Mouse (Mus musculus) G1E (cell line): ENCODE measurements around the gene Rab11fip5. TPM values are rescaled to one million over a fixed set of nuclear protein-coding genes. Genes with fewer than 3 reads are reported as not detected.

Source experiments
- ATAC-seq: 2 replicates; pipeline ENCODE4 v1.8.0; 2016; ENCODE audit warnings: mild to moderate bottlenecking; ENCODE audit not compliant: insufficient number of reproducible peaks, poor library complexity, low FRiP score, severe bottlenecking; ENCODE audit errors: extremely low read depth
- DNase-seq: peaks from one replicate; pipeline ENCODE4 v3.0.0; 2012; ENCODE audit warnings: low spot score
- H3K27me3 ChIP-seq: 2 replicates; pipeline ENCODE4 v1.6.1; 2012; ENCODE audit warnings: mild to moderate bottlenecking, low read length, inconsistent platforms; ENCODE audit not compliant: insufficient read depth
- H3K36me3 ChIP-seq: replicated peaks from 2 replicates; pipeline ENCODE3; 2012; ENCODE audit warnings: mild to moderate bottlenecking, inconsistent platforms
- H3K4me1 ChIP-seq: 2 replicates; pipeline ENCODE4 v1.6.1; 2012; ENCODE audit warnings: low read depth, low read length, inconsistent platforms, mixed read lengths; ENCODE audit not compliant: insufficient read depth
- H3K4me3 ChIP-seq: 2 replicates; pipeline ENCODE4 v1.5.1; 2012; ENCODE audit warnings: low read depth, mild to moderate bottlenecking, inconsistent platforms, low read length, moderate library complexity, mixed read lengths
- H3K9me3 ChIP-seq: replicated peaks from 2 replicates; pipeline ENCODE4 v1.6.1; 2012; ENCODE audit warnings: inconsistent platforms
- CTCF ChIP-seq: IDR thresholded peaks from 2 replicates; pipeline ENCODE4 v1.5.1; 2012; ENCODE audit warnings: low read depth, low read length, inconsistent platforms, mixed read lengths
- GATA1 ChIP-seq: IDR thresholded peaks from 2 replicates; pipeline ENCODE4 v1.6.1; 2012; ENCODE audit warnings: borderline replicate concordance, low read length, inconsistent platforms, mixed read lengths
- GATA2 ChIP-seq: IDR thresholded peaks from 2 replicates; pipeline ENCODE4 v1.6.1; 2012; ENCODE audit warnings: low read depth, low read length, inconsistent platforms, borderline replicate concordance
- POLR2AphosphoS5 ChIP-seq: IDR thresholded peaks from 2 replicates; pipeline ENCODE4 v1.6.1; 2012; ENCODE audit warnings: low read depth, low read length, inconsistent platforms; ENCODE audit not compliant: insufficient replicate concordance
- TAL1 ChIP-seq: conservative IDR thresholded peaks from 2 replicates; pipeline ENCODE4 v1.6.1; 2012; ENCODE audit warnings: low read depth, low read length, inconsistent platforms, mixed read lengths
- polyA plus RNA-seq: library from polyadenylated mRNA; stranded (reverse); fragments of >175 nt; gene quantifications from 2 replicates; pipeline ENCODE4 v1.2.3, GENCODE M21; 2012
- total RNA-seq, 2 experiments: library from RNA; stranded (forward) in 1 of 2; stranded (reverse) in 1 of 2; fragments of 200-1000 nt in 1 of 2; fragments of >200 nt in 1 of 2; fragmentation: Nextera tagmentation in 1 of 2; gene quantifications; 2 replicates each; pipeline ENCODE4 v1.2.3; 2014 to 2017

The Rab11fip5 gene
- total RNA-seq (2014; fragmentation: Nextera tagmentation) = not detected in 2 replicates
- total RNA-seq (2017) = 0.27 TPM in 1 of 2 replicates, not detected in the other
- not detected in 2 replicates for polyA plus RNA-seq

DNA sequence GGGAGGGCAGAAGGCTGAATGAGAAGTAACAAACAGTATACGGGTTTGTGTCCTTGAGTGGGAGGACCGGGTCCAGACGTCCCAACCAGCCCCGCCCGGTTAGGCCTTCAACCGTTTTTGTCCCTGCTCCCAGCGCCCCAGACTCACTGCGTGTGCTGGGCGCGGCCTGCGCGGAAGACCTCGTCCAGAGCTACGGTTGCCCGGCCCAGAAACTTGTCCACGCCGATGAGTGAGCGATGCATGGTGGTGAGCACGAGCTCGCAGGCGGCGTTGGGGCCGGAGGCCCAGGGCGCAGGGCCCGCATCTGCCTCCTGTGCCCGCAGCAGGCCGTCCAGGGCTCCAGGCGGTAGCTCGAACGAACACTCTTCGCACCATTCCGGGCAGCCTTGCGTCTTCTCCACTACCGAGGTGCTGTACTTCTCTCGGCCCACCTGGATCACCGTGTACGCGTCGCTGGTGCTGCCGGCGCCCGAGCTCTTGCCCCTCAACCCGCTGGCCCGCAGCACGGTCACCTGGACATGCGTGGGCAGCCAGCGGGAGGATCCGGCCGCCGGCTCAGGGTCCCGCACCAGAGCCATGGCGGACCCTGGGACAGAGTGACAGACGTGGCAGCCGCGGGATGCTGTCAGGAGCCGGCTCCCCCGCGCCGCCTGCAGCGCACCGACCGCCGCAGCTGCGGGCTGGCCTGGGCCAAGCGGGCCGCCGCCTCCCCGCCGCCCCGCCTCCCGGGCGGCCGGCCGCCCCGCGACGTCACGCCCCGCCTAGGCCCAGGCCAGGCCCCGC lies at the start of gene Rab11fip5:
TSS of gene Rab11fip5 (minus strand) at position 684 of the 783 bp plus-strand sequence.
- ATAC-seq (no peak), DNase-seq (peak; percentile 71)

DNA sequence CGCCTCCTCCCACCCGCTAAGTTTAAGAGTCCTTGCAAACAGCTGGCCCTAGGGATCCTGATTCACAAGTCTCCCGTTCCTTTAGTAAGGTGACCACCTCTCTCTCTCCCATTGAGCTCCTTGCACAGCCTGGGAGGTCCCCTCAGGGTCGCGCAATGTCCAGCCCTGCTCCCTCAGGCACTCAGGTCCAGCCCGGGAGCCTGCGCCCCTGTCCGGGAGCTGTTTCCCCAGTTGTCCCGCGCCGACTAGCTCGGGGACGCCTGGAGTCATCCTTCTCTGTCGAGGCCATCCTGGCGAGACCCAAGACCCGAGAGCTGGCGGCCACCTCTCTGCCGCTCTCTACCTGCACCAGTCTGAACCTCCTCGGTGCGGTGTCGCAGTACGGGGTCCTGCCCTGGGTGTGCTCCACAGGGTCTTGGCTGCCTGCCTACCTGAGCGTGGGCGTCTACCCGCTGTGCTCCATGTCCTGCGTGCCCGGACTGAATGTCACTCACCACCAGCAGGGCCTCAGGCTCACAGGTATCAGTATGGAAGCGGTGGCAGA lies 49.5 kb upstream of the Rab11fip5 start, which contains the start of gene Noto:
TSS of gene Noto (plus strand) at position 51 of the 544 bp plus-strand sequence.
- Histone ChIP-seq H3K4me1 (no peaks in the 10 kb centered on the region), H3K4me3 (peak within 1 kb of the TSS; percentile 11; the same call in 1 of the 2 replicates), H3K36me3 (no peaks in the 10 kb centered on the region), H3K27me3 (peaks cover 61% of the 10 kb centered on the region), H3K9me3 (no peaks in the 10 kb centered on the region)
- TF ChIP-seq GATA2 (no peak), TAL1 (no peak), CTCF (no peak)
- DNase-seq (no peak), ATAC-seq (no peak)

More for the DNA sequence above, at the start of gene Rab11fip5:
- H3K4me3 ChIP-seq = peak within 1 kb of the TSS; percentile 65; the same call in 1 of the 2 replicates
- no peaks in the 10 kb centered on the region for H3K36me3 ChIP-seq
- H3K4me1 ChIP-seq = peaks cover 11% of the 10 kb centered on the region
- no peaks in the 10 kb centered on the region for H3K9me3 ChIP-seq
- H3K27me3 ChIP-seq = peaks cover 13% of the 10 kb centered on the region
- TF ChIP-seq POLR2AphosphoS5 (no peak), CTCF (no peak), TAL1 (no peak), GATA2 (no peak), GATA1 (no peak)

DNA sequence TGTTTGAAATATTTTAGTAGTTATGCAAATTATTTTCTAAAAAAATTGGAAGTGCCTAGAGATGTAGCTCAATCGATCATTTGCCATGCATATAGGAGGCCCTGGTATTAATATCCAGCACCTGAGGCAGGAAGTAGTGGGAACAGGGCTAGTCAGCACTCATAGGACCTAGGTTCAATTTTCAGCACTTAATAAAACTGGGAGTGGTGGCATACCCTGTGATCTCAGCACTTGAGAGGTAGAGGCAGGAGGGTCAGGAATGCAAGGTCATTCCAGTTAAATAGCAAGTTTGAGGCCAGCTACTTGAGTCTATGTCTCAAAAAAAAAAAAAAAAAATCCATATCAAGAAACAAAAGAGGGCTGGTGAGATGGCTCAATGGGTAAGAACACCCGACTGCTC lies 44.7 kb upstream of the Rab11fip5 start:
- no peak for DNase-seq
- TF ChIP-seq POLR2AphosphoS5 (no peak), GATA2 (no peak), CTCF (no peak), GATA1 (no peak), TAL1 (no peak)
- Histone ChIP-seq H3K27me3 (peaks cover 50% of the 10 kb centered on the region), H3K4me1 (no peaks in the 10 kb centered on the region), H3K4me3 (no peak overlapping the region), H3K9me3 (no peaks in the 10 kb centered on the region), H3K36me3 (no peaks in the 10 kb centered on the region)
- no peak for ATAC-seq

GRCm38 (mm10) chr6:85415829-85416228 lies 41.4 kb upstream of the Rab11fip5 start:
- peaks cover 32% of the 10 kb centered on the region for H3K27me3 ChIP-seq
- ATAC-seq (no peak), DNase-seq (no peak)
- H3K9me3 ChIP-seq = no peaks in the 10 kb centered on the region
- H3K4me1 ChIP-seq = no peaks in the 10 kb centered on the region
- no peak overlapping the region for H3K4me3 ChIP-seq
- TF ChIP-seq GATA1 (no peak), TAL1 (no peak), POLR2AphosphoS5 (no peak)
- no peaks in the 10 kb centered on the region for H3K36me3 ChIP-seq

GRCm38 (mm10) chr6:85410771-85411273 lies 36.4 kb upstream of the Rab11fip5 start:
- no peak for ATAC-seq
- Histone ChIP-seq H3K4me3 (no peak overlapping the region), H3K27me3 (peaks cover 40% of the 10 kb centered on the region), H3K4me1 (no peaks in the 10 kb centered on the region), H3K36me3 (no peaks in the 10 kb centered on the region), H3K9me3 (no peaks in the 10 kb centered on the region)
- TF ChIP-seq POLR2AphosphoS5 = no peak
- no peak for TF ChIP-seq GATA2
- TF ChIP-seq GATA1 = no peak
- TF ChIP-seq TAL1 = no peak
- TF ChIP-seq CTCF = no peak
- DNase-seq = no peak

- no peak for ATAC-seq
- H3K27me3 ChIP-seq = peaks cover 41% of the 10 kb centered on the region
- H3K36me3 ChIP-seq = no peaks in the 10 kb centered on the region
- TF ChIP-seq GATA2 (no peak), GATA1 (no peak), CTCF (no peak), TAL1 (no peak), POLR2AphosphoS5 (no peak)
- no peaks in the 10 kb centered on the region for H3K9me3 ChIP-seq
- no peak for DNase-seq
- no peak overlapping the region for H3K4me3 ChIP-seq
- H3K4me1 ChIP-seq = no peaks in the 10 kb centered on the region
These were observed 34.6 kb upstream of the Rab11fip5 start for GRCm38 (mm10) chr6:85409003-85409402.
